Mouse (Mus musculus): Measurements from ENCODE around the gene Nfatc2. TPM values are rescaled to one million over a fixed set of nuclear protein-coding genes. Genes with fewer than 3 reads are reported as not detected.

The Nfatc2 gene
- total and polyA plus RNA-seq, 3 experiments, result not detected

DNA sequence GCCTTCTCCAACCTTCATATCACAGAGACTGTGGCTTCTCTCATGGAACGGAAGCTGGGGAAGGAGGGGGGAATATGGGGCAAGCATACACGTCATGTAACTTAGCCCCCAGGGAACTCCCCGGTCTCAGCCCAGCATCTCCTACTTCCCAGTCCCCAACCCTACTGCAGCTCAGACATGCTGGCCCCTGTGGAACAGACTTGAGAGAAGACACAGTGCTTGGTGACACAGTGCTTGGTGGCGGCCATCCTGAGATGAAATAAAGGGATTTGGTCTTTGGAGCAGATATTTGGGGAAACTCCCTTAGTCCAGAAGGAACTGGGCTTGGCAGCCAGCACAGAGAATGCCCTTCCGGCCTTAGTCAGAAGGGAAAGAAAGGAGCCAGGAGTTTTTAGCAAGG, 87.3 kb downstream of the Nfatc2 start:
- no peak overlapping the region for H3K4me3 ChIP-seq (ENCODE audit: control insufficient read depth in 1 of 2, insufficient read depth in 1 of 2, low read depth in 2 of 2, low read length in 2 of 2)
- DNase-seq (ENCODE audit: low read depth, low spot score), result no peak
- no peak overlapping the region for H3K9ac ChIP-seq (ENCODE audit: control insufficient read depth, low read depth, low read length, poor library complexity, severe bottlenecking)
- H3K9me3 ChIP-seq (replicated peaks; ENCODE audit: insufficient read depth, low read length), result no peaks in the 10 kb centered on the region
- TF ChIP-seq E2F4 (IDR thresholded peaks at IDR 0.05; ENCODE audit: borderline replicate concordance, low read depth, low read length) (no peak), GABPA (IDR thresholded peaks at IDR 0.05; ENCODE audit: low read depth, low read length) (no peak), USF2 (IDR thresholded peaks at IDR 0.05; ENCODE audit: borderline replicate concordance in 1 of 2, insufficient read depth in 1 of 2, low read depth in 1 of 2, low read length in 2 of 2) (no peak), HCFC1 (IDR thresholded peaks at IDR 0.05; ENCODE audit: low read depth, low read length) (no peak), ETS1 (IDR thresholded peaks at IDR 0.05; ENCODE audit: low read depth, low read length) (no peak), POLR2AphosphoS5 (IDR thresholded peaks at IDR 0.05; ENCODE audit: borderline replicate concordance, low read depth, low read length) (no peak), MEF2A (IDR thresholded peaks at IDR 0.05; ENCODE audit: extremely low read depth, insufficient replicate concordance, low read depth, low read length, poor library complexity, severe bottlenecking) (no peak), SMC3 (IDR thresholded peaks at IDR 0.05; ENCODE audit: low read depth, low read length) (no peak), ZNF384 (IDR thresholded peaks at IDR 0.05; ENCODE audit: low read depth, low read length) (no peak), ZKSCAN1 (IDR thresholded peaks at IDR 0.05; ENCODE audit: low read depth, low read length) (no peak), RAD21 (IDR thresholded peaks at IDR 0.05; ENCODE audit: low read depth, low read length) (no peak), CTCF (IDR thresholded peaks at IDR 0.05 in 2 of 3, conservative IDR thresholded peaks at IDR 0.05 in 1 of 3; ENCODE audit: control insufficient read depth in 1 of 3, insufficient read depth in 1 of 3, low read depth in 2 of 3, low read length in 3 of 3, poor library complexity in 1 of 3, severe bottlenecking in 1 of 3) (no peak), MAZ (IDR thresholded peaks at IDR 0.05; ENCODE audit: low read depth, low read length) (no peak), POLR2A (IDR thresholded peaks at IDR 0.05; ENCODE audit: control insufficient read depth in 1 of 2, insufficient read depth in 1 of 2, low read depth in 1 of 2, low read length in 2 of 2, poor library complexity in 1 of 2) (no peak), BHLHE40 (IDR thresholded peaks at IDR 0.05; ENCODE audit: borderline replicate concordance, low read depth, low read length) (no peak), TAL1 (IDR thresholded peaks at IDR 0.05; ENCODE audit: low read length) (no peak), ZMIZ1 (IDR thresholded peaks at IDR 0.05; ENCODE audit: low read depth, low read length) (no peak), UBTF (IDR thresholded peaks at IDR 0.05; ENCODE audit: borderline replicate concordance, insufficient read depth, low read depth, low read length) (no peak)
- no peaks in the 10 kb centered on the region for H3K27me3 ChIP-seq (ENCODE audit: control insufficient read depth in 1 of 2, insufficient read depth in 2 of 2, low read length in 2 of 2)
- H3K27ac ChIP-seq (ENCODE audit: control insufficient read depth, low read depth, low read length), result no peak overlapping the region
- no peaks in the 10 kb centered on the region for H3K79me2 ChIP-seq (ENCODE audit: control insufficient read depth, insufficient read depth, low read length, poor library complexity)
- no peaks in the 10 kb centered on the region for H3K4me1 ChIP-seq (ENCODE audit: control insufficient read depth in 1 of 2, insufficient read depth in 2 of 2, low read length in 2 of 2)
- no peaks in the 10 kb centered on the region for H3K36me3 ChIP-seq (ENCODE audit: control insufficient read depth in 1 of 2, insufficient read depth in 2 of 2, low read length in 2 of 2)

DNA sequence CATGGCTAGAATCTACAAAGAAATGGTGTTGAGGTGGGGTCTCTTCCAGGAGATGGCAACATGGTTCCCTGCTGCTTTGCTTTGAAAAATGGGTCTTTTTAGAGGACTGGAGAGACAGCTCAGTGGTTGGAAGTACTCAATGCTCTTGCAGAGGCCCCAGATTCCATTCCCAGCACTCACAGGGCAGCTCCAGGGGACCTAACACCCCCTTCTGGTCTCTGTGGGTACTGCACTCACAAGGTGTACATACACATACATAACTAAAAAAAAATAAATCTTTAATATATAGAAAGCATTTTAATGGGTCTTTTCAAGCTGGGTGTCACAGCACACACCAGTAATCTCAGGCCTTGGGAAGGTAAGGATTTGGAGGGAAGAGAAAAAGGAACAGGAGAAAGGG, 89.9 kb downstream of the Nfatc2 start:
- Histone ChIP-seq H3K27me3 (ENCODE audit: control insufficient read depth in 1 of 2, insufficient read depth in 2 of 2, low read length in 2 of 2) (no peaks in the 10 kb centered on the region), H3K79me2 (ENCODE audit: control insufficient read depth, insufficient read depth, low read length, poor library complexity) (no peaks in the 10 kb centered on the region), H3K9me3 (replicated peaks; ENCODE audit: insufficient read depth, low read length) (no peaks in the 10 kb centered on the region), H3K27ac (ENCODE audit: control insufficient read depth, low read depth, low read length) (no peak overlapping the region), H3K4me1 (ENCODE audit: control insufficient read depth in 1 of 2, insufficient read depth in 2 of 2, low read length in 2 of 2) (no peaks in the 10 kb centered on the region), H3K36me3 (ENCODE audit: control insufficient read depth in 1 of 2, insufficient read depth in 2 of 2, low read length in 2 of 2) (no peaks in the 10 kb centered on the region), H3K4me3 (ENCODE audit: control insufficient read depth in 1 of 2, insufficient read depth in 1 of 2, low read depth in 2 of 2, low read length in 2 of 2) (no peak overlapping the region), H3K9ac (ENCODE audit: control insufficient read depth, low read depth, low read length, poor library complexity, severe bottlenecking) (no peak overlapping the region)
- no peak for DNase-seq (ENCODE audit: low read depth, low spot score)
- no peak for TF ChIP-seq SMC3 (IDR thresholded peaks at IDR 0.05; ENCODE audit: low read depth, low read length)
- TF ChIP-seq JUND (IDR thresholded peaks at IDR 0.05; ENCODE audit: low read depth, low read length), result no peak
- TF ChIP-seq HCFC1 (IDR thresholded peaks at IDR 0.05; ENCODE audit: low read depth, low read length), result no peak
- no peak for TF ChIP-seq MYB (IDR thresholded peaks at IDR 0.05; ENCODE audit: low read depth, low read length)
- no peak for TF ChIP-seq TAL1 (IDR thresholded peaks at IDR 0.05; ENCODE audit: low read length)
- no peak for TF ChIP-seq NRF1 (IDR thresholded peaks at IDR 0.05; ENCODE audit: insufficient read depth, low read depth, low read length, poor library complexity, severe bottlenecking)
- TF ChIP-seq BHLHE40 (IDR thresholded peaks at IDR 0.05; ENCODE audit: borderline replicate concordance, low read depth, low read length), result no peak
- TF ChIP-seq EP300 (IDR thresholded peaks at IDR 0.05; ENCODE audit: low read depth in 1 of 2, low read length in 2 of 2), result no peak
- TF ChIP-seq USF2 (IDR thresholded peaks at IDR 0.05; ENCODE audit: borderline replicate concordance in 1 of 2, insufficient read depth in 1 of 2, low read depth in 1 of 2, low read length in 2 of 2), result no peak
- TF ChIP-seq TCF12 (IDR thresholded peaks at IDR 0.05; ENCODE audit: low read depth, low read length), result no peak
- TF ChIP-seq CHD2 (IDR thresholded peaks at IDR 0.05; ENCODE audit: low read length), result no peak
- no peak for TF ChIP-seq E2F4 (IDR thresholded peaks at IDR 0.05; ENCODE audit: borderline replicate concordance, low read depth, low read length)
- no peak for TF ChIP-seq GATA1 (IDR thresholded peaks at IDR 0.05; ENCODE audit: low read depth, low read length)
- no peak for TF ChIP-seq KAT2A (conservative IDR thresholded peaks at IDR 0.05; ENCODE audit: low read depth, low read length)
- no peak for TF ChIP-seq ZKSCAN1 (IDR thresholded peaks at IDR 0.05; ENCODE audit: low read depth, low read length)
- no peak for TF ChIP-seq ZNF384 (IDR thresholded peaks at IDR 0.05; ENCODE audit: low read depth, low read length)
- TF ChIP-seq ELF1 (IDR thresholded peaks at IDR 0.05; ENCODE audit: low read depth, low read length), result no peak
- TF ChIP-seq MEF2A (IDR thresholded peaks at IDR 0.05; ENCODE audit: extremely low read depth, insufficient replicate concordance, low read depth, low read length, poor library complexity, severe bottlenecking), result no peak
- no peak for TF ChIP-seq POLR2AphosphoS2 (IDR thresholded peaks at IDR 0.05; ENCODE audit: low read length)
- no peak for TF ChIP-seq SIN3A (IDR thresholded peaks at IDR 0.05; ENCODE audit: low read length)

Measured in MEL (cell line).